Mouse (Mus musculus): ENCODE results near the gene Synm. TPM values are rescaled to one million over a fixed set of nuclear protein-coding genes. Genes with fewer than 3 reads are reported as not detected.

Synm gene
- total and polyA plus RNA-seq, 3 experiments = 0.01 TPM; not detected in 2

DNA sequence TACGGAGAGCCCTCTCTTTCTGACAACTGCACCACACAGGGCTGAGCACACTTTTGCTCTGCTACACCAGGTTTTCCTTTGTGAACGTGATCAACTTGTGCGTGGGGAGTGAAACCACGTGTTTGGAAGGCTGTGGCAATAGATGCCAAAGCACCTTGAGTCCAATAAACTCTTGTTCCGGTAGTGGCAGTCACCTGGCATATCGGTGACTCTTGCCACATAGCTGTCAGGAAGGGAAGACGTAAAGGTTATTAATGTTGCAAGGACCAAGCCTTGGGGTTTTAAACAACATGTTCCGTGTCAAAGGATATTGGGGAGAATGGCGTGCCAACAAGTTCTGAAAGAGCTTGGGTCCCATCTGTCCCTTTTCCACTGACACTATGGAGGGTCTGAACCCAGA, 12.7 kb upstream of the Synm start:
- Histone ChIP-seq H3K36me3 (ENCODE audit: control insufficient read depth in 1 of 2, insufficient read depth in 2 of 2, low read length in 2 of 2) (no peaks in the 10 kb centered on the region), H3K9me3 (replicated peaks; ENCODE audit: insufficient read depth, low read length) (no peaks in the 10 kb centered on the region), H3K79me2 (ENCODE audit: control insufficient read depth, insufficient read depth, low read length, poor library complexity) (no peaks in the 10 kb centered on the region), H3K27ac (ENCODE audit: control insufficient read depth, low read depth, low read length) (no peak overlapping the region), H3K4me3 (ENCODE audit: control insufficient read depth in 1 of 2, insufficient read depth in 1 of 2, low read depth in 2 of 2, low read length in 2 of 2) (no peak overlapping the region), H3K9ac (ENCODE audit: control insufficient read depth, low read depth, low read length, poor library complexity, severe bottlenecking) (no peak overlapping the region), H3K4me1 (ENCODE audit: control insufficient read depth in 1 of 2, insufficient read depth in 2 of 2, low read length in 2 of 2) (no peaks in the 10 kb centered on the region), H3K27me3 (ENCODE audit: control insufficient read depth in 1 of 2, insufficient read depth in 2 of 2, low read length in 2 of 2) (no peaks in the 10 kb centered on the region)
- DNase-seq (ENCODE audit: low read depth, low spot score) = no peak
- TF ChIP-seq CTCF (IDR thresholded peaks at IDR 0.05 in 2 of 3, conservative IDR thresholded peaks at IDR 0.05 in 1 of 3; ENCODE audit: control insufficient read depth in 1 of 3, insufficient read depth in 1 of 3, low read depth in 2 of 3, low read length in 3 of 3, poor library complexity in 1 of 3, severe bottlenecking in 1 of 3) (no peak), ZKSCAN1 (IDR thresholded peaks at IDR 0.05; ENCODE audit: low read depth, low read length) (no peak), HCFC1 (IDR thresholded peaks at IDR 0.05; ENCODE audit: low read depth, low read length) (no peak), CHD1 (IDR thresholded peaks at IDR 0.05; ENCODE audit: low read depth, low read length) (no peak), SIN3A (IDR thresholded peaks at IDR 0.05; ENCODE audit: low read length) (no peak), MEF2A (IDR thresholded peaks at IDR 0.05; ENCODE audit: extremely low read depth, insufficient replicate concordance, low read depth, low read length, poor library complexity, severe bottlenecking) (no peak), MYC (IDR thresholded peaks at IDR 0.05; ENCODE audit: low read depth, low read length) (no peak)

GRCm38 (mm10) chr7:67769487-67769886, 9.9 kb upstream of the Synm start:
- no peaks in the 10 kb centered on the region for H3K9me3 ChIP-seq (replicated peaks; ENCODE audit: insufficient read depth, low read length)
- H3K36me3 ChIP-seq (ENCODE audit: control insufficient read depth in 1 of 2, insufficient read depth in 2 of 2, low read length in 2 of 2) = no peaks in the 10 kb centered on the region
- H3K27ac ChIP-seq (ENCODE audit: control insufficient read depth, low read depth, low read length) = no peak overlapping the region
- no peaks in the 10 kb centered on the region for H3K79me2 ChIP-seq (ENCODE audit: control insufficient read depth, insufficient read depth, low read length, poor library complexity)
- H3K9ac ChIP-seq (ENCODE audit: control insufficient read depth, low read depth, low read length, poor library complexity, severe bottlenecking) = no peak overlapping the region
- H3K27me3 ChIP-seq (ENCODE audit: control insufficient read depth in 1 of 2, insufficient read depth in 2 of 2, low read length in 2 of 2) = no peaks in the 10 kb centered on the region
- H3K4me3 ChIP-seq (ENCODE audit: control insufficient read depth in 1 of 2, insufficient read depth in 1 of 2, low read depth in 2 of 2, low read length in 2 of 2) = no peak overlapping the region
- no peak for TF ChIP-seq MXI1 (IDR thresholded peaks at IDR 0.05; ENCODE audit: low read depth, low read length)
- TF ChIP-seq MAX (IDR thresholded peaks at IDR 0.05; ENCODE audit: low read length) = no peak
- no peak for TF ChIP-seq SMC3 (IDR thresholded peaks at IDR 0.05; ENCODE audit: low read depth, low read length)
- TF ChIP-seq E2F4 (IDR thresholded peaks at IDR 0.05; ENCODE audit: borderline replicate concordance, low read depth, low read length) = no peak
- TF ChIP-seq MYC (IDR thresholded peaks at IDR 0.05; ENCODE audit: low read depth, low read length) = no peak
- no peak for TF ChIP-seq ETS1 (IDR thresholded peaks at IDR 0.05; ENCODE audit: low read depth, low read length)
- no peak for DNase-seq (ENCODE audit: low read depth, low spot score)
- H3K4me1 ChIP-seq (ENCODE audit: control insufficient read depth in 1 of 2, insufficient read depth in 2 of 2, low read length in 2 of 2) = no peaks in the 10 kb centered on the region

GRCm38 (mm10) chr7:67768125-67768524, 8.6 kb upstream of the Synm start:
- Histone ChIP-seq H3K79me2 (ENCODE audit: control insufficient read depth, insufficient read depth, low read length, poor library complexity) (no peaks in the 10 kb centered on the region), H3K4me3 (ENCODE audit: control insufficient read depth in 1 of 2, insufficient read depth in 1 of 2, low read depth in 2 of 2, low read length in 2 of 2) (no peak overlapping the region), H3K9ac (ENCODE audit: control insufficient read depth, low read depth, low read length, poor library complexity, severe bottlenecking) (no peak overlapping the region), H3K27me3 (ENCODE audit: control insufficient read depth in 1 of 2, insufficient read depth in 2 of 2, low read length in 2 of 2) (no peaks in the 10 kb centered on the region), H3K9me3 (replicated peaks; ENCODE audit: insufficient read depth, low read length) (no peaks in the 10 kb centered on the region), H3K36me3 (ENCODE audit: control insufficient read depth in 1 of 2, insufficient read depth in 2 of 2, low read length in 2 of 2) (no peaks in the 10 kb centered on the region), H3K27ac (ENCODE audit: control insufficient read depth, low read depth, low read length) (no peak overlapping the region), H3K4me1 (ENCODE audit: control insufficient read depth in 1 of 2, insufficient read depth in 2 of 2, low read length in 2 of 2) (no peaks in the 10 kb centered on the region)
- DNase-seq (ENCODE audit: low read depth, low spot score) = no peak
- TF ChIP-seq ETS1 (IDR thresholded peaks at IDR 0.05; ENCODE audit: low read depth, low read length) (no peak), POLR2AphosphoS5 (IDR thresholded peaks at IDR 0.05; ENCODE audit: borderline replicate concordance, low read depth, low read length) (no peak), KAT2A (conservative IDR thresholded peaks at IDR 0.05; ENCODE audit: low read depth, low read length) (no peak), UBTF (IDR thresholded peaks at IDR 0.05; ENCODE audit: borderline replicate concordance, insufficient read depth, low read depth, low read length) (no peak), MEF2A (IDR thresholded peaks at IDR 0.05; ENCODE audit: extremely low read depth, insufficient replicate concordance, low read depth, low read length, poor library complexity, severe bottlenecking) (no peak), HCFC1 (IDR thresholded peaks at IDR 0.05; ENCODE audit: low read depth, low read length) (no peak), MYB (IDR thresholded peaks at IDR 0.05; ENCODE audit: low read depth, low read length) (no peak), MYC (IDR thresholded peaks at IDR 0.05; ENCODE audit: low read depth, low read length) (no peak), CHD1 (IDR thresholded peaks at IDR 0.05; ENCODE audit: low read depth, low read length) (no peak)

All from MEL (cell line).